Mouse (Mus musculus) lung, postnatal 0 days (tissue): ENCODE measurements at regions not wholly inside any gene's neighbourhood (a gene's known extent, or its start where the extent isn't known, plus 50 kb on each side); places are given as distances from the start of the nearest gene placed in this dataset.

Experiments
- ATAC-seq: fragments of 200-750 bp; cut with Nextera tagmentation; 2 replicates; pipeline ENCODE4 v1.8.0; 2017; ENCODE audit warnings: moderate library complexity
- DNase-seq: peaks from one replicate; pipeline ENCODE4 v3.0.0-alpha.2; 2016; ENCODE audit warnings: low spot score
- H3K27ac ChIP-seq: fragments of 300-500 bp; sonication (generic); 2 replicates; pipeline ENCODE4 v1.5.1; 2014; ENCODE audit warnings: antibody characterized with exemption, mild to moderate bottlenecking, low read length, mixed read lengths
- H3K27me3 ChIP-seq: fragments of 300-500 bp; sonication (generic); replicated peaks from 2 replicates; pipeline ENCODE4 v1.6.1; 2014; ENCODE audit warnings: low read length, mixed read lengths; ENCODE audit not compliant: insufficient read depth
- H3K36me3 ChIP-seq: fragments of 300-500 bp; sonication (generic); 2 replicates; pipeline ENCODE4 v1.6.1; 2014; ENCODE audit warnings: low read length, mixed read lengths; ENCODE audit not compliant: insufficient read depth
- H3K4me1 ChIP-seq: fragments of 300-500 bp; sonication (generic); 2 replicates; pipeline ENCODE4 v1.6.1; 2014; ENCODE audit warnings: antibody characterized with exemption, low read depth, low read length, mixed read lengths; ENCODE audit not compliant: insufficient read depth
- H3K4me2 ChIP-seq: fragments of 300-500 bp; sonication (generic); replicated peaks from 2 replicates; pipeline ENCODE4 v1.6.1; 2014; ENCODE audit warnings: low read depth, mild to moderate bottlenecking, low read length, moderate library complexity, mixed read lengths
- H3K4me3 ChIP-seq: fragments of 300-500 bp; sonication (generic); 2 replicates; pipeline ENCODE4 v1.5.1; 2014; ENCODE audit warnings: low read depth, low read length
- H3K9ac ChIP-seq: fragments of 300-500 bp; sonication (generic); replicated peaks from 2 replicates; pipeline ENCODE4 v1.6.1; 2014; ENCODE audit warnings: low read depth, mild to moderate bottlenecking
- H3K9me3 ChIP-seq: fragments of 300-500 bp; sonication (generic); 2 replicates; pipeline ENCODE4 v1.6.1; 2016; ENCODE audit warnings: low read length, mixed read lengths
- CTCF ChIP-seq: IDR thresholded peaks from 2 replicates; pipeline ENCODE4 v1.5.1; 2016; ENCODE audit warnings: antibody characterized with exemption, mild to moderate bottlenecking
- EP300 ChIP-seq: IDR thresholded peaks from 2 replicates; pipeline ENCODE4 v1.6.1; 2016; ENCODE audit warnings: antibody characterized with exemption, mild to moderate bottlenecking, control low read depth
- WGBS: fragments of 180-500 bp; shearing (Covaris S2); extraction: QIAGEN DNeasy Blood & Tissue Kit; methylation state at CpG from one replicate; pipeline ENCODE4 v1.1.7; 2014; 5-methylcytosine and 5-hydroxymethylcytosine counted together

GRCm38 (mm10) chr1:71767705-71768104, 114.7 kb upstream of the Fn1 start:
- no peak for ATAC-seq
- H3K9me3 ChIP-seq: no peaks in the 10 kb centered on the region
- H3K27ac ChIP-seq: no peak overlapping the region
- H3K27me3 ChIP-seq: no peaks in the 10 kb centered on the region
- no peak for DNase-seq
- TF ChIP-seq EP300 (no peak), CTCF (no peak)
- no peak overlapping the region for H3K9ac ChIP-seq
- 0 out of 2 replicates have a peak, but pooled peaks cover 2% of the 10 kb centered on the region for H3K4me1 ChIP-seq
- H3K4me3 ChIP-seq: no peak overlapping the region
- H3K36me3 ChIP-seq: no peaks in the 10 kb centered on the region
- H3K4me2 ChIP-seq: no peak overlapping the region
- WGBS: 63% methylated on average over 3 of the region's 3 CpGs

- Histone ChIP-seq H3K27me3 (no peaks in the 10 kb centered on the region), H3K4me2 (no peak overlapping the region), H3K27ac (no peak overlapping the region), H3K9ac (no peak overlapping the region), H3K4me3 (no peak overlapping the region), H3K4me1 (0 out of 2 replicates have a peak, but pooled peaks cover 2% of the 10 kb centered on the region), H3K9me3 (no peaks in the 10 kb centered on the region), H3K36me3 (no peaks in the 10 kb centered on the region)
- 53% methylated on average over 5 of the region's 5 CpGs for WGBS
- no peak for TF ChIP-seq CTCF
- TF ChIP-seq EP300: no peak
- DNase-seq (peak; percentile 76), ATAC-seq (peak; percentile 73)
These were observed 114.1 kb upstream of the Fn1 start for GRCm38 (mm10) chr1:71767076-71767475.

- no peak for DNase-seq
- H3K4me3 ChIP-seq: no peak overlapping the region
- H3K27ac ChIP-seq: no peak overlapping the region
- H3K9me3 ChIP-seq: no peaks in the 10 kb centered on the region
- no peak for TF ChIP-seq EP300
- TF ChIP-seq CTCF: no peak
- H3K9ac ChIP-seq: no peak overlapping the region
- WGBS: 58% methylated on average over 6 of the region's 6 CpGs
- no peak overlapping the region for H3K4me2 ChIP-seq
- H3K4me1 ChIP-seq: 0 out of 2 replicates have a peak, but pooled peaks cover 2% of the 10 kb centered on the region
- H3K27me3 ChIP-seq: no peaks in the 10 kb centered on the region
- ATAC-seq: no peak
- H3K36me3 ChIP-seq: no peaks in the 10 kb centered on the region
These were observed 112.0 kb upstream of the Fn1 start for GRCm38 (mm10) chr1:71764951-71765350.

GRCm38 (mm10) chr1:71763530-71763929, 110.5 kb upstream of the Fn1 start:
- no peak overlapping the region for H3K27ac ChIP-seq
- no peaks in the 10 kb centered on the region for H3K27me3 ChIP-seq
- no peak overlapping the region for H3K4me2 ChIP-seq
- H3K9me3 ChIP-seq: no peaks in the 10 kb centered on the region
- no peak overlapping the region for H3K9ac ChIP-seq
- H3K4me1 ChIP-seq: 0 out of 2 replicates have a peak, but pooled peaks cover 2% of the 10 kb centered on the region
- peak; percentile 67 for DNase-seq
- no peaks in the 10 kb centered on the region for H3K36me3 ChIP-seq
- ATAC-seq: peak; percentile 32; the same call in 1 of the 2 replicates
- H3K4me3 ChIP-seq: no peak overlapping the region
- TF ChIP-seq CTCF (no peak), EP300 (no peak)
- WGBS: 24% methylated on average over 2 of the region's 2 CpGs

GRCm38 (mm10) chr1:71760342-71760741, 107.3 kb upstream of the Fn1 start:
- H3K27me3 ChIP-seq: no peaks in the 10 kb centered on the region
- DNase-seq (peak; percentile 30), ATAC-seq (no peak)
- H3K9ac ChIP-seq: no peak overlapping the region
- 0 out of 2 replicates have a peak, but pooled peaks cover 2% of the 10 kb centered on the region for H3K4me1 ChIP-seq
- whole genome bisulfite sequencing: 39% methylated on average over 2 of the region's 2 CpGs
- H3K9me3 ChIP-seq: no peaks in the 10 kb centered on the region
- no peak overlapping the region for H3K27ac ChIP-seq
- H3K4me2 ChIP-seq: no peak overlapping the region
- TF ChIP-seq EP300: no peak
- no peak for TF ChIP-seq CTCF
- no peak overlapping the region for H3K4me3 ChIP-seq
- H3K36me3 ChIP-seq: no peaks in the 10 kb centered on the region

GRCm38 (mm10) chr1:71757236-71757635, 104.2 kb upstream of the Fn1 start:
- WGBS: 74% methylated on average over 5 of the region's 5 CpGs
- Histone ChIP-seq H3K4me2 (no peak overlapping the region), H3K4me3 (no peak overlapping the region), H3K9ac (no peak overlapping the region), H3K27ac (no peak overlapping the region), H3K4me1 (no peaks in the 10 kb centered on the region), H3K9me3 (no peaks in the 10 kb centered on the region), H3K27me3 (no peaks in the 10 kb centered on the region), H3K36me3 (no peaks in the 10 kb centered on the region)
- ATAC-seq (no peak), DNase-seq (no peak)
- no peak for TF ChIP-seq CTCF
- TF ChIP-seq EP300: no peak

GRCm38 (mm10) chr1:71756159-71756558, 103.2 kb upstream of the Fn1 start:
- H3K4me2 ChIP-seq: no peak overlapping the region
- no peak for DNase-seq
- H3K9me3 ChIP-seq: no peaks in the 10 kb centered on the region
- H3K4me3 ChIP-seq: no peak overlapping the region
- no peak for ATAC-seq
- no peak overlapping the region for H3K27ac ChIP-seq
- H3K4me1 ChIP-seq: no peaks in the 10 kb centered on the region
- 74% methylated on average over 2 of the region's 2 CpGs for WGBS
- H3K36me3 ChIP-seq: no peaks in the 10 kb centered on the region
- no peaks in the 10 kb centered on the region for H3K27me3 ChIP-seq
- no peak overlapping the region for H3K9ac ChIP-seq
- no peak for TF ChIP-seq EP300
- no peak for TF ChIP-seq CTCF
